Mouse (Mus musculus): ENCODE measurements at regions not wholly inside any gene's neighbourhood (a gene's known extent, or its start where the extent isn't known, plus 50 kb on each side); places are given as distances from the start of the nearest gene placed in this dataset.
A peak's percentile ranks its signal among the peaks of the same experiment; 100 is the strongest.

DNA sequence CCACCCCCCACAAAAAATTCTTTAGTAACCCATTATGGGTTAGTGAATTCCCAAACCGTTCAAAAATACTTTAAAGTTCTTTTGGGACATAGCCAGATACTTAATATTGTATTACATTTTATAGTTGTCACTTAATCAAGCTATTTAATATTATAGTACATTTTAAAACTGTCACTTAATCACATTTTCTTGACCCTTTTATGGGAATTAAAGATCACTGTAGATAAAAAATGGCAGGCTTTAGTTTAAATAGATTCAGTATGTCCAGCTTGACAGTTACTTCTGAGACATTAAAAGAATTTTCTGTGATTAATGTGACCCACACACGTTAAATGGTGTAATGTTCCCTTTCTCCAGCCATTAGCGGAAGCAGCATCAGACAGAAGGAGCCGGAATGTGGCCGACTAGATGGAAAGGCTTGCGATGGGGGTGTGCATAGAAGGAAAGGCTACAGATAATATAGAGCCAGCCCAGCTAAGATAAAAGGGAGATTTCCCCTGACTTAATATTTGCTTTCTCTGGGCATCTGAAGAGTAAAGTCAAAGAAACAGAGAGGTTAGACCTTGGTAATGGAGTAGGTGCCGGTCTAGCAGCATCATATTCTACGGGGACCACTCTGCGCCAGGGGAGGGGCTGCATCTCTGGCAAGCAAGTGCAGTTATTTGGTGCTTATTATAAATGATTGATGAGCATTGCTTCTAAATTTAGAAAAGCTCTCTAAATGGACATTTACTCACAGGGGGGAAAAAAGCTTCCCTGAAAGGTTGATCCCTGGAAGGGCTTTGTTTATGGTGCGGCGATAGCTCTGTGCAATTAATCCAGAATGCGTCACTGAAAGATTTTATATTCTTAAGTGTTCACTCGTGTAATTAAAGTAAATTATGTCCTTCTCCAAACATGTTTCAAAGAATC, 331.8 kb upstream of the Meis1 start:
- no peak for ATAC-seq (replicated peaks; ENCODE audit: poor library complexity)

GRCm38 (mm10) chr11:19351243-19351787, 332.5 kb upstream of the Meis1 start:
- ATAC-seq (replicated peaks; ENCODE audit: poor library complexity): no peak

DNA sequence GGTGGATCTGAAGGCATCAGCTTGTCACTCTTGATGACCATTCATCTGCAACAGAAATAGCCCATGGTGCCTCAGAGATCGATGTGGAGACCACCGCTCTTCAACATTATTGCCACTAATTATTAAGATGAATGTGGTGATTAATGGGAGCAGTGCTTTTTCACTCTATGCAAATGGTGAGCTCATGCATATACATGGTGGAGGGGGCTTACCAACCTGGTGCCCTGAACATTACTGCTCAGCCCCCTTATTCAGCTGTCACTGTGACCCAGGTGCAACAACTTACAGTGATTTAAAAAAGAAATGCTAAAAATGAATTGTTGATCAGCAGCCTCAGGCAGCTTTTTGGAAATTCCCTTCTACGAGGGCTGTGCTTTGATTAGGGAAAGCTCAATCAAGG, 334.9 kb upstream of the Meis1 start:
- ATAC-seq (replicated peaks; ENCODE audit: poor library complexity): no peak

- ATAC-seq (replicated peaks; ENCODE audit: poor library complexity): no peak
Measured at GRCm38 (mm10) chr11:19355179-19355578, 336.4 kb upstream of the Meis1 start.

- ATAC-seq (replicated peaks; ENCODE audit: poor library complexity): no peak
Measured at GRCm38 (mm10) chr11:19356151-19356550, 337.4 kb upstream of the Meis1 start.

- peak; percentile 73 for ATAC-seq (replicated peaks; ENCODE audit: poor library complexity)
Measured at GRCm38 (mm10) chr11:19369152-19369551, 350.4 kb upstream of the Meis1 start.

DNA sequence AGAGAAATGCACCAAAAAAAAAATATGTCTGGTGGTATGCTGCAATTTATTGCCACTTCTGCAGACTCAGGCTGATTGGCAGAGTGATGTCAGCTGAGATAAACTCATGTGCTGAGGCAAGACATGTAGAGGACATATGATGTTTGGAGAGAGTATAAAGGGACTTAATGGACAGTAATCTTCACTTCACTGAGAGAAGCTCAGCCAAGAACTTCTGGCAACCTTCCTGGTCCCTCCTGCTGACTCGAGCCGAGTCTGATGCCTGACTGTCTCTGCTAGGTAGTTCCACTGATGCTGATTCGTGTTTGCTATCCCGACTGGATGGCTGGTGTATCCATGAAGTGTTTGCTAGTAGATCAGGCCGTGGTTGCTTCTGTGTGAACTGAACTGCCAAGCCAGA, 354.7 kb upstream of the Meis1 start:
- peak; percentile 33 for ATAC-seq (replicated peaks; ENCODE audit: poor library complexity)

- peak; percentile 82 for ATAC-seq (replicated peaks; ENCODE audit: poor library complexity)
Measured at GRCm38 (mm10) chr11:19380935-19381334, 362.1 kb upstream of the Meis1 start.

GRCm38 (mm10) chr11:19389136-19389535, 370.4 kb upstream of the Meis1 start:
- no peak for ATAC-seq (replicated peaks; ENCODE audit: poor library complexity)

- ATAC-seq (replicated peaks; ENCODE audit: poor library complexity): no peak
Measured at GRCm38 (mm10) chr11:19392190-19392589, 373.4 kb upstream of the Meis1 start.

GRCm38 (mm10) chr11:19394372-19394771, 375.6 kb upstream of the Meis1 start:
- ATAC-seq (replicated peaks; ENCODE audit: poor library complexity): no peak

DNA sequence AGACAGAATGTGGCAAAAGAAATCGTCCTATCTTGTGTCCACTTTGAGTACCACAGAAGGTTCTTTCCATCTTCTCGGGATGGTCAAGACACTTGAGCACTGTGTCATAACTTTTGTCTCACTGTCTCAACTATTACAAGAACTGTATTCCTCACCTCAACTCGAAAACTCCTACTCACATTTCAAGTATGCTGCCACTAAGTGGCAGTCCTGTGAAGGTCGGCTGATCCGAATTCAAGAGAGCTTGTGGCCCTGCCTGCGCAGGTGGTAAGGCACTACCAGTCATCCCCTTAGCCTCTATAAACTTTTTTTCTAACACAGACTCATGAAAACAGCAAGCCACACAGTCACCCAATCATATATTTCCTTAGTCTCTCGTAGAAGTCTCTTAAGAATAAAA, 381.6 kb upstream of the Meis1 start:
- no peak for ATAC-seq (replicated peaks; ENCODE audit: poor library complexity)

DNA sequence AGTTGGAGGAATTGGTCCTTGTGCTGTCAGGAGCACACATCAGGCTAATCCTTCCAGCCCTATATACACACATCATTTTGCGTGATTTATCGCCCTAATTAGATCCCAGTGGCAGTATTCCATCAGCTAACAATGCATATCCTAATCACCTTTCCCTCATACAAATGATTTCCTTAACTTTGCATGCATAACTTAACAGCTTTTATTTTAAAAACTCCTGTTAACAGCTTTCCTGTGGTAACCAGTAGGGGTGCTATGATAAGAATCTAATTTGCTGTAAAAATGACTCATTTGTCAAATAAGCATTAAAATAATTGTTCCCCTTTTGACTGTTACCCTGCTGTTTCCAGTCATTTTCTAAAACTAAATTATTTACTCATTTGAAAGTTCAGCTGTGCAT, 401.4 kb upstream of the Meis1 start:
- ATAC-seq (replicated peaks; ENCODE audit: poor library complexity): no peak

GRCm38 (mm10) chr11:19423268-19423667, 404.5 kb upstream of the Meis1 start:
- ATAC-seq (replicated peaks; ENCODE audit: poor library complexity): peak; percentile 63

DNA sequence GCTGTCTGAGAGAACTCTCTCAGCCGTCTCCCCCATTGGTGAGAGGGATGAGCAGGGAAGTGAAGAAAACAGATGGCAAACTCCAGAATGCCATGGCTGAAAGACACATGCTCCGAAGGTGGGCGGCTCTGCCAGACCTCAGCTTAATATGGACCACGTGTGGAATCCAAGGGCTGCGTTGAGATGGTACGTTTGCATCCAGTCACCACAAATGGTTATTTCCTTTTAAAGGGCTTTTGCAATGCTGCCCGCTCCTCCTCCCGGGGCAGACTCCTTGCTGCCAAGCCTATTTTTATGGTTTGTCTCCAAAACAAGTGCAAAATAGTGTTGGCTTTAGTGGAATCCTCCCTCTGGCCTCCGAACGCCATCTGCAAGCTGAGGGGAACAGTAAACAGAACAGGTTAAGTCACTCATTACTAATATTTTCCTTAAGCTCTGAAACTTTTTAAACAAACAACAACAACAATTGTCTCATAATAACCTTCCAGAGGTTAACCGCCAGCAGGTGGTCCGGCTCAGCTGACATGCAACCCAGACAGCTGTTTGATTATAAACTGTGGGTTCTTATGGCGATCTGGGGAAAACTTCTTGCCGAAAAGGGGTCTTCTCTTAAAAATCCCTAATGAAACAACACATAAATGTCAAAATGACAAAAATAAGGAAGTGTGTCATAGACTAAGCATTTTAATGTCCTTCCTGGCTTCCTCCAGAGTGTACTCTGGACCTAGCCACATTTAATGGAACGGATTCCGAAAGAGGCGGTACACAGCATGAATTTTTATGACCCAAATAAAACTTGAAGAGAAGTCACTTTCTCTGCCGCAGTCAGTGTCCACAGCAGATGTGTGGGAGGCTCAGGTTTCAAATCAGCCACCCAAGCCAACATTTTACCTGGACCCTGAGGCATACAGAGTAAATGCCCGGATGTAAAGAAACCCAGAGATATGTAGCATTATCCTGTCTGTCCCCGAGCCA, 405.3 kb upstream of the Meis1 start:
- ATAC-seq (replicated peaks; ENCODE audit: poor library complexity): peak; percentile 47; the same call in 1 of the 2 replicates

GRCm38 (mm10) chr11:19427559-19427958, 408.8 kb upstream of the Meis1 start:
- no peak for ATAC-seq (replicated peaks; ENCODE audit: poor library complexity)

- ATAC-seq (replicated peaks; ENCODE audit: poor library complexity): no peak
Measured at GRCm38 (mm10) chr11:19433680-19434619, 415.2 kb upstream of the Meis1 start.

DNA sequence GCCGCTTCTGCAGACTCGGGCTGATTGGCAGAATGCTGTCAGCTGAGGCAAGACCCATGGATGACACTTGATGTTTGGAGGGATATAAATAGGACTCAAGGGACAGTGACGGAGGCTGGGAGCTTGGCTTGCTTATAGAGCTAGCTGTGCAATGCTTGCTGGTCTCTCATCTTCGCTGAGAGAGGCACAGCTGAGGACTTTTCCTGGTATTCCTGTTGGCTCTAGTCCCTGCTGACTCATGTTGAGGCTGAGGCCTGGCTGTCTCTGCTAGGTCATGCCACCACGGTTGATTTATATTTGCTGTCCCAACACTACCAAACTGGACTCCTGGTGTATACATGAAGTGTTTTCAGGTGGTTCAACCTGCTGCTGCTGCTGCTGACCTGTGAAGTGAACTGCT, 419.6 kb upstream of the Meis1 start:
- ATAC-seq (replicated peaks; ENCODE audit: poor library complexity): no peak

DNA sequence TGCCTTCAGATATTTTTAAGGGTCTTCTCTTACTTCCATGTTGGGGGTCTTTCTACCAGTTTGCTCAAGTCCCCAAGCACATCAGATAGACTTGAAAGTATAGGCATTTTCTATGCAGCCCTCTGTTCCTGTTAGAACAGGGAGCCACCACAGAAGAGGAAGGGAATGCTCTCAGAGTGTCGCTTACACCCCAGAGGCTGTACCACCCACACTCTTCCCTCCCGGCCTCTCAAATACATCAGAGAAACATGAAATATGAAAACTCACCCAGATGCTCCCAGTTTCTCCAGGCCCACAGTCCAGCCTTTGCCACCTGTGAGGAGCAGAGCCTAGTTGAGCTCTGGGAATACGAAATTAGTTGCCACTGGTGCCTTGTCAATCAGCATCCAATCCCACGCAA, 423.2 kb upstream of the Meis1 start:
- no peak for ATAC-seq (replicated peaks; ENCODE audit: poor library complexity)
